ENCODE assay signal across 9 mouse cellular contexts in genomic region chr7:80641497-80641896, GRCm38 (mm10). TPM values are rescaled to one million over a fixed set of nuclear protein-coding genes. Genes with fewer than 3 reads are reported as not detected.
DNase-seq lines count a peak whose midpoint lies in the region; ATAC-seq and TF ChIP-seq lines count a peak whose summit lies in the region.
"Had no signal": no experiment of that assay in that cellular context is flagged by ENCODE, and none has a peak within 500 bp of the region (broad histone marks: within the 10 kb centered on the region; RNA-seq: fewer than 3 reads in every experiment).

No protein-coding gene starts in this region.

- H3K9ac ChIP-seq in lung, postnatal 0 days (replicated peaks; ENCODE audit: low read depth): no peak overlapping the region
- H3K9ac ChIP-seq in kidney, embryonic 15.5 days: no peak overlapping the region
- no peak overlapping the region for H3K9ac ChIP-seq in neural tube, embryonic 15.5 days (replicated peaks)
- H3K9ac ChIP-seq: midbrain, embryonic 12.5 days had no signal

- TF ChIP-seq CTCF in lung, postnatal 0 days (IDR thresholded peaks at IDR 0.05): no peak

- H3K4me3 ChIP-seq in lung, postnatal 0 days (ENCODE audit: low read depth, low read length): no peak overlapping the region
- H3K4me3 ChIP-seq in kidney, embryonic 15.5 days (replicated peaks): no peak overlapping the region
- H3K4me3 ChIP-seq in neural tube, embryonic 15.5 days (replicated peaks): no peak overlapping the region
- H3K4me3 ChIP-seq: midbrain, embryonic 12.5 days had no signal

- H3K27me3 ChIP-seq in lung, postnatal 0 days (replicated peaks; ENCODE audit: insufficient read depth, low read length): no peaks in the 10 kb centered on the region
- no peaks in the 10 kb centered on the region for H3K27me3 ChIP-seq in kidney, embryonic 15.5 days
- H3K27me3 ChIP-seq in neural tube, embryonic 15.5 days (replicated peaks): no peaks in the 10 kb centered on the region
- H3K27me3 ChIP-seq: midbrain, embryonic 12.5 days had no signal

- no peak overlapping the region for H3K4me2 ChIP-seq in lung, postnatal 0 days (replicated peaks; ENCODE audit: low read depth, low read length)
- no peak overlapping the region for H3K4me2 ChIP-seq in kidney, embryonic 15.5 days
- H3K4me2 ChIP-seq in neural tube, embryonic 15.5 days: no peak overlapping the region
- H3K4me2 ChIP-seq: midbrain, embryonic 12.5 days had no signal

- TF ChIP-seq EP300 in lung, postnatal 0 days (IDR thresholded peaks at IDR 0.05): no peak

- WGBS in lung, postnatal 0 days: 22% methylated on average over 4 of the region's 4 CpGs
- 17% methylated on average over 4 of the region's 4 CpGs for WGBS in kidney, embryonic 15.5 days
- 18% methylated on average over 4 of the region's 4 CpGs for WGBS in neural tube, embryonic 15.5 days

- DNase-seq in lung, postnatal 0 days (ENCODE audit: low spot score): no peak
- no peak for DNase-seq in lung, postnatal 4 days
- DNase-seq in embryo, embryonic 9.5 days (ENCODE audit: extremely low spot score): peak; percentile 43
- no peak for DNase-seq in cerebellum, adult 11-12 months
- DNase-seq in thymus, postnatal 10 days (ENCODE audit: low spot score in 2 of 2): no peak

- 0 out of 2 replicates have a peak overlapping the region, but pooled peaks have one; percentile 14 for H3K27ac ChIP-seq in lung, postnatal 0 days (ENCODE audit: low read length)
- peak overlapping the region; percentile 59 for H3K27ac ChIP-seq in kidney, embryonic 15.5 days
- H3K27ac ChIP-seq in neural tube, embryonic 15.5 days (replicated peaks): peak overlapping the region; percentile 33; the same call in 1 of the 2 replicates
- H3K27ac ChIP-seq: midbrain, embryonic 12.5 days had no signal

- H3K9me3 ChIP-seq in lung, postnatal 0 days (ENCODE audit: low read length): no peaks in the 10 kb centered on the region
- H3K9me3 ChIP-seq in kidney, embryonic 15.5 days (replicated peaks): no peaks in the 10 kb centered on the region
- H3K9me3 ChIP-seq in neural tube, embryonic 15.5 days (replicated peaks): no peaks in the 10 kb centered on the region
- H3K9me3 ChIP-seq: midbrain, embryonic 12.5 days had no signal

- H3K36me3 ChIP-seq in lung, postnatal 0 days (ENCODE audit: insufficient read depth, low read length): no peaks in the 10 kb centered on the region
- no peaks in the 10 kb centered on the region for H3K36me3 ChIP-seq in kidney, embryonic 15.5 days
- H3K36me3 ChIP-seq in neural tube, embryonic 15.5 days: no peaks in the 10 kb centered on the region
- H3K36me3 ChIP-seq: midbrain, embryonic 12.5 days had no signal

- ATAC-seq in lung, postnatal 0 days: peak; percentile 43
- peak; percentile 82 for ATAC-seq in kidney, embryonic 15.5 days (replicated peaks; ENCODE audit: low FRiP score)
- ATAC-seq in neural tube, embryonic 15.5 days (ENCODE audit: low FRiP score): peak; percentile 39; the same call in 1 of the 2 replicates
- ATAC-seq in erythroblast, adult 5-6 weeks (replicated peaks; ENCODE audit: low FRiP score, poor library complexity, severe bottlenecking): no peak

- H3K4me1 ChIP-seq in lung, postnatal 0 days (ENCODE audit: insufficient read depth, low read depth, low read length): peaks cover 21% of the 10 kb centered on the region
- H3K4me1 ChIP-seq in kidney, embryonic 15.5 days: peaks cover 48% of the 10 kb centered on the region
- peaks cover 41% of the 10 kb centered on the region for H3K4me1 ChIP-seq in neural tube, embryonic 15.5 days

RNA-seq across cellular contexts. Expression of gene Crtc3, which starts 47.2 kb away (rescaled TPM):
- 19.7 and 20.1 TPM in 2 replicates for polyA plus RNA-seq in lung, postnatal 0 days (2015; fragmentation: Nextera tagmentation; extraction: Ambion mirVana)
- 20.6 and 21.9 TPM in 2 replicates for polyA plus RNA-seq in kidney, embryonic 15.5 days (2015; fragmentation: Nextera tagmentation; extraction: Ambion mirVana)
- 18.4 and 20.7 TPM in 2 replicates for polyA plus RNA-seq in neural tube, embryonic 15.5 days (2015; fragmentation: Nextera tagmentation; extraction: Ambion mirVana)
- 1.5 and 2.1 TPM in 2 replicates for total RNA-seq in erythroblast, adult 5-6 weeks (2015; ENCODE audit: low replicate concordance)
- 3.6 and 11.8 TPM in 2 replicates for total RNA-seq in erythroblast, adult 5-6 weeks (2017; ENCODE audit: low replicate concordance)
